Mouse (Mus musculus) myocyte (in vitro differentiated cells): ENCODE results near the gene Defb23. TPM values are rescaled to one million over a fixed set of nuclear protein-coding genes. Genes with fewer than 3 reads are reported as not detected.

Experiments used
- H3K27me3 ChIP-seq: one replicate; pipeline ENCODE4 v1.6.1; 2011; ENCODE audit not compliant: control insufficient read depth, insufficient read depth, insufficient read length
- H3K36me3 ChIP-seq: one replicate; pipeline ENCODE4 v1.6.1; 2011; ENCODE audit not compliant: control insufficient read depth, insufficient read depth
- H3K4me2 ChIP-seq: one replicate; pipeline ENCODE4 v1.6.1; 2011; ENCODE audit warnings: low read depth, control low read depth
- H3K4me3 ChIP-seq: one replicate; pipeline ENCODE4 v1.5.1; 2011; ENCODE audit warnings: mild to moderate bottlenecking, control low read depth, moderate library complexity
- H3K79me2 ChIP-seq: one replicate; pipeline ENCODE4 v1.6.1; 2011; ENCODE audit not compliant: control insufficient read depth, insufficient read depth
- H3ac ChIP-seq: one replicate; pipeline ENCODE4 v1.6.1; 2011; ENCODE audit not compliant: control insufficient read depth, insufficient read length
- CEBPB ChIP-seq: IDR thresholded peaks from 2 replicates; pipeline ENCODE4 v1.6.1; 2011; ENCODE audit warnings: mild to moderate bottlenecking, moderate library complexity; ENCODE audit not compliant: poor library complexity, insufficient read depth, severe bottlenecking
- E2F4 ChIP-seq: IDR thresholded peaks from one replicate; pipeline ENCODE4 v1.6.1; 2011; ENCODE audit warnings: mild to moderate bottlenecking, control low read depth, moderate library complexity; ENCODE audit not compliant: insufficient read depth
- MAX ChIP-seq: IDR thresholded peaks from one replicate; pipeline ENCODE4 v1.6.1; 2011; ENCODE audit warnings: low read depth, mild to moderate bottlenecking, control low read depth
- MYOD1 ChIP-seq, 3 experiments: IDR thresholded peaks; one replicate each; pipeline ENCODE4 v1.6.1; 2011; ENCODE audit warnings: control low read depth in 2 of 3, low read depth in 2 of 3, mild to moderate bottlenecking in 2 of 3, moderate library complexity in 1 of 3; ENCODE audit not compliant: insufficient read length in 2 of 3, control insufficient read depth in 1 of 3
- MYOG ChIP-seq, 3 experiments: IDR thresholded peaks; one replicate each; pipeline ENCODE4 v1.6.1; 2011; ENCODE audit warnings: control low read depth in 2 of 3, low read depth in 2 of 3, mild to moderate bottlenecking in 2 of 3; ENCODE audit not compliant: insufficient read length in 2 of 3, control insufficient read depth in 1 of 3, insufficient read depth in 1 of 3
- POLR2A ChIP-seq: IDR thresholded peaks from one replicate; pipeline ENCODE4 v1.6.1; 2011; ENCODE audit warnings: low read depth, mild to moderate bottlenecking, control low read depth, moderate library complexity; ENCODE audit not compliant: insufficient read length
- POLR2AphosphoS2 ChIP-seq: IDR thresholded peaks from one replicate; pipeline ENCODE4 v1.6.1; 2011; ENCODE audit warnings: low read depth, control low read depth; ENCODE audit not compliant: insufficient read length
- REST ChIP-seq: IDR thresholded peaks from one replicate; pipeline ENCODE4 v1.6.1; 2011; ENCODE audit warnings: mild to moderate bottlenecking, control low read depth, moderate library complexity; ENCODE audit not compliant: insufficient read depth, insufficient read length
- SRF ChIP-seq: IDR thresholded peaks from one replicate; pipeline ENCODE4 v1.6.1; 2011; ENCODE audit warnings: low read depth; ENCODE audit not compliant: control insufficient read depth, insufficient read length
- TCF12 ChIP-seq: IDR thresholded peaks from one replicate; pipeline ENCODE4 v1.6.1; 2011; ENCODE audit warnings: mild to moderate bottlenecking, control low read depth; ENCODE audit not compliant: poor library complexity, insufficient read depth, severe bottlenecking
- TCF3 ChIP-seq: IDR thresholded peaks from one replicate; pipeline ENCODE4 v1.6.1; 2011; ENCODE audit warnings: low read depth, control low read depth; ENCODE audit not compliant: insufficient read length
- USF1 ChIP-seq: IDR thresholded peaks from one replicate; pipeline ENCODE4 v1.6.1; 2011; ENCODE audit warnings: low read depth, mild to moderate bottlenecking, control low read depth, moderate library complexity
- polyA plus RNA-seq: library from polyadenylated mRNA; unstranded; fragments of >200 nt; fragmentation: generic; extraction: Trizol; gene quantifications from one replicate; pipeline ENCODE4 v1.2.1, GENCODE M21; 2012; ENCODE audit warnings: missing spikeins

The Defb23 gene
- polyA plus RNA-seq, 1 experiment = not detected

DNA sequence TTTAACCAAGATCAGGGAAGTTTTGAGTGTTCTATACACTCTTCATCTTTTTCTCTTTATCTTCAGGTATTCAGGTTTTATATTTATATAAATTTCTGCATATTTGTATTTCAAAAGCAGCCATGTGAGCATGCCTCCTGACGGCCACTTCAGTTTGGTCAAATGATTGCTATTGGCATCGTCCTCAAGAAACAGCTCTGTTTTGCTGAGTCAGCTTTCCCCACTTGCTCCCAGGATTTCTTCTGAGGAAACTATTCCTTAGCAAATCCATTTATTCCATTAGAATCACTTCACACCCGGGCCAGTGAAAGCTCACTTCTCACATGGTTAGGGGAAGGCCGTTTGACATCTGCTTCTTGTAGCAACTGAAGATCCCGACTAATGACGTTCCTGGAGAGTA lies 33.6 kb upstream of the Defb23 start:
- H3K79me2 ChIP-seq = no peaks in the 10 kb centered on the region
- H3K4me3 ChIP-seq = no peak overlapping the region
- H3K27me3 ChIP-seq = no peaks in the 10 kb centered on the region
- H3K36me3 ChIP-seq = no peaks in the 10 kb centered on the region
- no peak overlapping the region for H3K4me2 ChIP-seq
- no peak overlapping the region for H3ac ChIP-seq
- TF ChIP-seq CEBPB (no peak), SRF (no peak), TCF12 (no peak), MYOD1 (IDR thresholded peaks at IDR 0.05; ENCODE audit: control insufficient read depth in 1 of 3, insufficient read length in 2 of 3, low read depth in 2 of 3) (no peak), MYOG (IDR thresholded peaks at IDR 0.05; ENCODE audit: control insufficient read depth in 1 of 3, insufficient read depth in 1 of 3, insufficient read length in 2 of 3, low read depth in 2 of 3) (no peak), MAX (no peak), POLR2A (no peak), REST (no peak), TCF3 (no peak), USF1 (no peak), E2F4 (no peak), POLR2AphosphoS2 (no peak)

DNA sequence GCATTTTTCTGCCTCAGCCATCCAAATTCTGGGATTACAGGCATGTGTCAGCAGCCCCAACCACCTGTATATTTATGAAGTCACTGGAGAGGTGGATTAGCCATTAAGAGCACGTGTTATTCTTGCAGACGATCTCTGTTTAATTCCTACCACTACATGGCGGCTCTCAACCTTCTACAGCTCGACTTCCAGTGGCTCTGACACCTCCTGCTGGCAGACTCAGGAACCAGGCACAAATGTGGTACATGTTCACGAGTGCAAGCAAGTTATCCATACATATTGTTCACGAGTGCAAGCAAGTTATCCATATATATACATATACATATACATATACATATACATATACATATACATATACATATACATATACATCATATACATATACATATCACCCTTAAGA lies 28.7 kb upstream of the Defb23 start:
- Histone ChIP-seq H3K4me3 (no peak overlapping the region), H3K27me3 (no peaks in the 10 kb centered on the region), H3K79me2 (no peaks in the 10 kb centered on the region), H3K4me2 (no peak overlapping the region), H3ac (no peak overlapping the region), H3K36me3 (no peaks in the 10 kb centered on the region)
- TF ChIP-seq MAX = no peak
- TF ChIP-seq REST = no peak
- no peak for TF ChIP-seq USF1
- TF ChIP-seq TCF12 = no peak
- no peak for TF ChIP-seq CEBPB
- TF ChIP-seq E2F4 = no peak
- TF ChIP-seq MYOD1 (IDR thresholded peaks at IDR 0.05; ENCODE audit: control insufficient read depth in 1 of 3, insufficient read length in 2 of 3, low read depth in 2 of 3) = no peak
- no peak for TF ChIP-seq TCF3
- TF ChIP-seq POLR2AphosphoS2 = no peak

DNA sequence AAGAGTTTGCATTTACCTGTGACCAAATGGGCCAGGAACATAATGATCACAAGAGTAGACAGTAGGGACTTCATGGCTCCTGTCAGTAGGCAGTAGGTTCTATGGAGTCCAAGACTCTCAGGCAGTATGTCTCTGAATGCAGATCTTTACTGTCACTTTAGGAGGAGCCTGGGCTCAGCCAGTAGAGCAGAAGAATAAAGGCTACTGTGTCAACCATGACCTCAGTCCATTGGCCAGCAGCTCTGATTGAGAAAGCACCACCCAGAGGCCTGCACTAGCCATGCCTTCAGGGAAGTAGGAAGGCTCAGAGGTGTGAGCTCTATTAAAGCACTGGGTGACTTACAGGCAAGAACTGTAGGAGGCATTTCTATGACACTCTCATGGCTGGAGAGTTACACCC lies 25.6 kb upstream of the Defb23 start, which contains the start of gene Defb22:
Gene Defb22 (minus strand): TSS at position 101 of the 400 bp plus-strand sequence.
- H3K27me3 ChIP-seq = no peaks in the 10 kb centered on the region
- H3ac ChIP-seq = no peak within 1 kb of the TSS
- no peaks in the 10 kb centered on the region for H3K79me2 ChIP-seq
- TF ChIP-seq MYOG (IDR thresholded peaks at IDR 0.05; ENCODE audit: control insufficient read depth in 1 of 3, insufficient read depth in 1 of 3, insufficient read length in 2 of 3, low read depth in 2 of 3) (no peak), REST (no peak), MYOD1 (IDR thresholded peaks at IDR 0.05; ENCODE audit: control insufficient read depth in 1 of 3, insufficient read length in 2 of 3, low read depth in 2 of 3) (no peak), CEBPB (no peak), MAX (no peak), USF1 (no peak), POLR2A (no peak), POLR2AphosphoS2 (no peak), TCF3 (no peak), SRF (no peak), E2F4 (no peak), TCF12 (no peak)
- H3K4me3 ChIP-seq = no peak within 1 kb of the TSS
- no peak within 1 kb of the TSS for H3K4me2 ChIP-seq
- no peaks in the 10 kb centered on the region for H3K36me3 ChIP-seq

DNA sequence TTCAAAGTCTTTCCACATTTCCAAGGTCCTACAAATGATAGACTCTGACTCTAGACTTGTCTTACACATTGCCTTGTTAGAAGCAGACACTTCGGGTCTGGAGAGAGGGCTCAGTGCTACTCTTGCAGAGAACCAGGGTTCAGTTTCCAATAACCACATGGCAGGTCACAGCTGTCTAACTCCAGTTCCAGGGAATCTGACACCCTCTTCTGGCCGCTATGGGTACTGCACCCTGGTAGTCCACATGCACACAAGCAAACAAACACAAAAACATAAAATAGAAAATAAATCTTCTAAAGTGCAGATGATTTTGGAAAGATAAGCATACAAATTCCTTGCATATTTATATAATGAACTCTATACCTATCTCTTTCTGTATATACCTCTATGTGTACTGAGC lies 22.6 kb upstream of the Defb23 start:
- no peaks in the 10 kb centered on the region for H3K36me3 ChIP-seq
- no peaks in the 10 kb centered on the region for H3K27me3 ChIP-seq
- no peak overlapping the region for H3ac ChIP-seq
- no peak overlapping the region for H3K4me2 ChIP-seq
- TF ChIP-seq E2F4 (no peak), CEBPB (no peak), POLR2AphosphoS2 (no peak), TCF12 (no peak), TCF3 (no peak), MYOG (IDR thresholded peaks at IDR 0.05; ENCODE audit: control insufficient read depth in 1 of 3, insufficient read depth in 1 of 3, insufficient read length in 2 of 3, low read depth in 2 of 3) (no peak)
- no peaks in the 10 kb centered on the region for H3K79me2 ChIP-seq
- H3K4me3 ChIP-seq = no peak overlapping the region

DNA sequence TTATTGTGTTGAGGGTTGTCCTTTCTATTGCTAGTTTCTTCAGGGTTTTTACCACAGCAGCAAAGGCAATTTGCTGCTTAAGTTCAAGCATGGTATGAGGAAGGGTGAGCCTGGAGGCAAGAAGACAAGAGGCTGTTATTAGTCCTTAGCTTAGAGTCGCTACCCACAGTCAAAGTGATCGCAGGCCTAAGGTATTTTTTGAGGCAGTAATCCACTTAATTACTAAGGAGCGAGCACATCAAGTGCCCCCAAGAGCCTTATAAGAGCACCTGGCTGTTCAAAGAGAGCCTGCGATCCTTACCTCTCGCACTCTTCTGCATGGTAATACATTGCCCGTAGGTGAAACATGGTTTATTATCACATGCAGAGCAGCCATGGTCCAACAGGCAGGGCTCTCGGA lies 17.3 kb upstream of the Defb23 start:
- no peak overlapping the region for H3K4me3 ChIP-seq
- no peak overlapping the region for H3ac ChIP-seq
- no peaks in the 10 kb centered on the region for H3K79me2 ChIP-seq
- H3K36me3 ChIP-seq = no peaks in the 10 kb centered on the region
- no peak for TF ChIP-seq POLR2A
- no peak for TF ChIP-seq CEBPB
- no peak overlapping the region for H3K4me2 ChIP-seq
- H3K27me3 ChIP-seq = no peaks in the 10 kb centered on the region
